Mouse (Mus musculus): ENCODE data around the gene Suv39h1.
"Not testable (repeated sequence)": the region's sequence is repeated elsewhere in the genome, so short reads cannot be mapped to it uniquely, and the experiment has no call there.

Suv39h1 gene

GRCm38 (mm10) chrX:8074430-8075014 is at the start of gene Suv39h1:
Suv39h1 (minus strand) TSS chrX:8074760.
- peak; percentile 94 for DNase-seq

GRCm38 (mm10) chrX:8123821-8124470 is 49.4 kb upstream of the Suv39h1 start:
- DNase-seq: no peak

GRCm38 (mm10) chrX:8117264-8117663 is 42.7 kb upstream of the Suv39h1 start:
- no peak for DNase-seq

GRCm38 (mm10) chrX:8115275-8115674 is 40.7 kb upstream of the Suv39h1 start:
- no peak for DNase-seq

- no peak for DNase-seq
Measured at GRCm38 (mm10) chrX:8105019-8105418, 30.5 kb upstream of the Suv39h1 start.

GRCm38 (mm10) chrX:8102213-8102668 is 27.7 kb upstream of the Suv39h1 start:
- no peak for DNase-seq

GRCm38 (mm10) chrX:8101017-8101416 is 26.5 kb upstream of the Suv39h1 start:
- DNase-seq: peak; percentile 24

GRCm38 (mm10) chrX:8099435-8099834 is 24.9 kb upstream of the Suv39h1 start:
- no peak for DNase-seq

- peak; percentile 97 for DNase-seq
Measured at GRCm38 (mm10) chrX:8096787-8097242, 22.3 kb upstream of the Suv39h1 start.

GRCm38 (mm10) chrX:8096068-8096786 is 21.7 kb upstream of the Suv39h1 start:
- peak; percentile 78 for DNase-seq

- DNase-seq: no peak
Measured at GRCm38 (mm10) chrX:8095546-8095945, 21.0 kb upstream of the Suv39h1 start.

GRCm38 (mm10) chrX:8090954-8091347 is 16.4 kb upstream of the Suv39h1 start:
- DNase-seq: not testable (repeated sequence)

GRCm38 (mm10) chrX:8090346-8090953 is 15.9 kb upstream of the Suv39h1 start, which contains the start of gene Was:
Was (minus strand) TSS chrX:8090498.
- DNase-seq: no peak

GRCm38 (mm10) chrX:8089746-8090145 is 15.2 kb upstream of the Suv39h1 start:
- no peak for DNase-seq

- no peak for DNase-seq
Measured at GRCm38 (mm10) chrX:8085611-8086010, 11.1 kb upstream of the Suv39h1 start.

- no peak for DNase-seq
Measured at GRCm38 (mm10) chrX:8084771-8085259, 10.3 kb upstream of the Suv39h1 start.

- no peak for DNase-seq
Measured at GRCm38 (mm10) chrX:8075104-8075503, 544 bp upstream of the Suv39h1 start.

- DNase-seq: peak; percentile 40
Measured at GRCm38 (mm10) chrX:8073881-8074429, 605 bp downstream of the Suv39h1 start.

- DNase-seq: no peak
Measured at GRCm38 (mm10) chrX:8069166-8069565, 5.4 kb downstream of the Suv39h1 start.

- DNase-seq: not testable (repeated sequence)
Measured at GRCm38 (mm10) chrX:8051044-8051781, 23.3 kb downstream of the Suv39h1 start.

GRCm38 (mm10) chrX:8033009-8033408 is 41.6 kb downstream of the Suv39h1 start:
- DNase-seq: no peak

GRCm38 (mm10) chrX:8026811-8027210 is 47.7 kb downstream of the Suv39h1 start:
- no peak for DNase-seq
